Mouse (Mus musculus) forebrain, embryonic 10.5 days (tissue): ENCODE measurements around the gene Pias1. TPM values are rescaled to one million over a fixed set of nuclear protein-coding genes. Genes with fewer than 3 reads are reported as not detected.

Source experiments
- DNase-seq: peaks from one replicate; pipeline ENCODE4 v3.0.0-alpha.2; 2017; ENCODE audit warnings: low spot score; ENCODE audit errors: extremely low spot score
- H3K27ac ChIP-seq: fragments of 300-500 bp; sonication (generic); 2 replicates; pipeline ENCODE4 v1.5.1; 2016; ENCODE audit warnings: mild to moderate bottlenecking
- H3K27me3 ChIP-seq: fragments of 300-500 bp; sonication (generic); 2 replicates; pipeline ENCODE4 v1.6.1; 2016; ENCODE audit warnings: mild to moderate bottlenecking; ENCODE audit not compliant: poor library complexity, severe bottlenecking
- H3K36me3 ChIP-seq: fragments of 300-500 bp; sonication (generic); replicated peaks from 2 replicates; pipeline ENCODE4 v1.6.1; 2016; ENCODE audit warnings: mild to moderate bottlenecking, moderate library complexity
- H3K4me1 ChIP-seq: fragments of 300-500 bp; sonication (generic); 2 replicates; pipeline ENCODE4 v1.6.1; 2016
- H3K4me3 ChIP-seq: fragments of 300-500 bp; sonication (generic); 2 replicates; pipeline ENCODE4 v1.5.1; 2016; ENCODE audit warnings: mild to moderate bottlenecking, moderate library complexity
- H3K9me3 ChIP-seq: fragments of 300-500 bp; sonication (generic); 2 replicates; pipeline ENCODE4 v1.6.1; 2016; ENCODE audit warnings: mild to moderate bottlenecking, moderate library complexity
- WGBS: fragments of 180-500 bp; shearing (Covaris S2); methylation state at CpG from one replicate; pipeline ENCODE4 v1.1.7; 2016; 5-methylcytosine and 5-hydroxymethylcytosine counted together
- polyA plus RNA-seq: library from polyadenylated mRNA; unstranded; fragments of >200 nt; fragmentation: Nextera tagmentation; extraction: Ambion mirVana; gene quantifications from 2 replicates; pipeline ENCODE4 v1.2.1, GENCODE M21; 2016

The Pias1 gene
- polyA plus RNA-seq, 1 experiment from 2014 or later: 48.9 TPM

DNA sequence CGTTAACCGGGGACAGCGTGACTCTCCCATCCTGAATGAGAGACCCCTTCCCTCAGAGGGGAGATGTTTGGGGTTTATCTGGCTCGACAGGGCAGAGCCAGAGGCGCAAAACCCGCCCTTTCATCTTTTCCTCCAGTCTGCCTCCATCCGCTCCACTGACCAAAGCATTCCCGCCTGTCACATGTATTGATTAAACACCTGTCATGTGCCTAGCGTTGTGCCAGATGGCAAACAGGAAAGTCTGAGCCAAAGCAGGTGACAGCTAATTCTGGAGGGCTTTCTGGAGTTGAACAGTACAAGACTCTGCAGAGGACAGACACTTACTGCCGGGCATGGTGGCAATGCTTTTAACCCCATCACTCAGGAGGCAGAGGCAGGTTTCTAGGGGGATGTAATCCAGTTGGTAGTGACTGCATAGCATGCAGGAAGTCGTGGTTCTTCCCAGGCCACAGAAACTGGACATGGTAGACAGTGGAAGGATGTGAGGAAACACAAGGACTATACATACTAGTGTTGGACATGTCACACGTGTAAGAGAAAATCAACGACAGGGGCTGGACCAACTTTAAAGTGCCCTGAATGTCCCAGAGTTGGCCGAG, 148.5 kb downstream of the Pias1 start:
- Histone ChIP-seq H3K27ac (peak overlapping the region; percentile 94), H3K27me3 (no peaks in the 10 kb centered on the region), H3K36me3 (peaks cover 9% of the 10 kb centered on the region), H3K4me3 (peak overlapping the region; percentile 71), H3K4me1 (peaks cover 44% of the 10 kb centered on the region), H3K9me3 (no peaks in the 10 kb centered on the region)
- peak; percentile 42 for DNase-seq
- WGBS: 20% methylated on average over 14 of the region's 14 CpGs

DNA sequence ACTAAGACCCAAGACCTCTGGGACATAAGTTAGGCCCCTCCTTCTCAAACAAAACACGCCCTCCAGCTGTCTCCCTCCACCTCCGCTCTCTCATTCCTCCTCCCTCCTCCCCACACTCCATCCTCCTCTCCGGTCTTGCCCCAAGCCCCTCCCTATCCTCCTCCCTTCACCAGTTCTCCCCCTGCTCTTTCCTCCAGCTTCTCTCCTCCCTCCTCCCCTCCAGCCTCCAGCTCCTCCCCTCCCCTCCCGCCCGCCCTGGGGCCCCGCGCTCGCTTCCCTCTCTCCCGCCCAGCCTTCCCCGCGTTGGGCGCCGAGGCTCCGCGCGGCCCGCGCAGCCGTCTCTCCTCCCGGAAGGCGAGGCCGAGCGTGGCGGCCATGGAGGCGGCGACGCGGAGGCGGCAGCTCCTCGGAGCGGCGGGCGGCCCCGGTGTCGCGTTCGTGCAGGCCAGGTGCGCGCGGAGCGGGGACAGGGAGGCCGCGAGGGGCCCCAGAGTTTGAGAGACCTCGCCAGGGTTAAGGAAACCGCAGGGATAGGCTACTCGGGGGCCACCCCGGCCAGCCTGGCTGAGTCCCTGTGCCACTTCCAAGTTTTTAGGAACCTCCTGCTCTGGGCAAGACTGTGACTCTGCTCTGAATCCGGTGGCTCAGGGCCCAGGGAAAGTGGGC, 149.1 kb downstream of the Pias1 start, which contains the start of gene Cln6:
Gene Cln6, plus strand, starts transcription at position 280 of the 666 bp plus-strand sequence.
- no peaks in the 10 kb centered on the region for H3K27me3 ChIP-seq
- H3K4me3 ChIP-seq: peak within 1 kb of the TSS; percentile 71
- H3K27ac ChIP-seq: peak within 1 kb of the TSS; percentile 94
- no peaks in the 10 kb centered on the region for H3K9me3 ChIP-seq
- DNase-seq: peak; percentile 83
- H3K4me1 ChIP-seq: peaks cover 44% of the 10 kb centered on the region
- WGBS: under 1% methylated on average over 48 of the region's 48 CpGs
- H3K36me3 ChIP-seq: peaks cover 9% of the 10 kb centered on the region

DNA sequence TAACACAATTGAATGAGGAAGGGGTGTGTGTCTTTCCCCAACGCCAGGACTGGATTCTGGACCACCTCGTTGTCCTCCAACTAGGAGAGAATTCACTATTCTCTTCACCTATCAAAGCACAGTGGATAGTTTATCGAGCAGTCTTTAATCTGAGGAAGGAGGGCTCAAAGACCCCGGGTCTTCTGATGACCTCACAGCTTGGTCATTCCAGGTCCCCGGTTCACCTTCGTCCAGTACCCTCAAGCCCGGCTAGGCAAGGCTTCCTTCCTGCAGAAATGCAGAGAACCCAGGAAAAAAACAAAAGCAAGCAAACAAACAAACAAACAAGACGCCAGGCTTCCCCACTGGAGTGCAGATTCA, 149.6 kb downstream of the Pias1 start:
- H3K27ac ChIP-seq: peak overlapping the region; percentile 94
- 20% methylated on average over 8 of the region's 8 CpGs for WGBS

DNA sequence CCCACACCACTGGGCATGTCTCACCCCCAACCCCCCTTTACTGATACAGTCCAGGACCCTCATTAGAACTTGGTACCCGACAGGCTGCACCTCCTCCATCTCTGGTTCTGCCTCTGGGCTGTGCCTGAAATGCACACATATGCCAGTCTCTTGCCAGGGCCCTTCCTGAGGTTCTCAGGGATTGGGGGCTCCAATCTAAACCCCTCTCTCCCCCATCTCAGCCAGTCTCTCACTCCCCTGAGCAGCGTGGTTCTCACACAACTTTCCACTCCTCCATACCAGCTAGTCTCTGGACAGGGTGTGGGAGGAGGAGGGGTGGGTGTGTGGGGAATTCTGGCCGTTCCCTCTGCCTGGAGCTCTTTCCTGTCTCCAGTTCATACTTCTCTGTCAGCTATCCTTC, 150.1 kb downstream of the Pias1 start:
- H3K27ac ChIP-seq: peak overlapping the region; percentile 94
- H3K9me3 ChIP-seq: no peaks in the 10 kb centered on the region
- 61% methylated on average over 3 of the region's 3 CpGs for WGBS
- peaks cover 9% of the 10 kb centered on the region for H3K36me3 ChIP-seq
- DNase-seq: no peak
- no peak overlapping the region for H3K4me3 ChIP-seq
- H3K27me3 ChIP-seq: no peaks in the 10 kb centered on the region
- H3K4me1 ChIP-seq: peaks cover 44% of the 10 kb centered on the region

More for the DNA sequence above, 149.6 kb downstream of the Pias1 start:
- Histone ChIP-seq H3K4me1 (peaks cover 44% of the 10 kb centered on the region), H3K36me3 (peaks cover 9% of the 10 kb centered on the region), H3K4me3 (peak overlapping the region; percentile 71), H3K9me3 (no peaks in the 10 kb centered on the region), H3K27me3 (no peaks in the 10 kb centered on the region)
- DNase-seq: no peak

DNA sequence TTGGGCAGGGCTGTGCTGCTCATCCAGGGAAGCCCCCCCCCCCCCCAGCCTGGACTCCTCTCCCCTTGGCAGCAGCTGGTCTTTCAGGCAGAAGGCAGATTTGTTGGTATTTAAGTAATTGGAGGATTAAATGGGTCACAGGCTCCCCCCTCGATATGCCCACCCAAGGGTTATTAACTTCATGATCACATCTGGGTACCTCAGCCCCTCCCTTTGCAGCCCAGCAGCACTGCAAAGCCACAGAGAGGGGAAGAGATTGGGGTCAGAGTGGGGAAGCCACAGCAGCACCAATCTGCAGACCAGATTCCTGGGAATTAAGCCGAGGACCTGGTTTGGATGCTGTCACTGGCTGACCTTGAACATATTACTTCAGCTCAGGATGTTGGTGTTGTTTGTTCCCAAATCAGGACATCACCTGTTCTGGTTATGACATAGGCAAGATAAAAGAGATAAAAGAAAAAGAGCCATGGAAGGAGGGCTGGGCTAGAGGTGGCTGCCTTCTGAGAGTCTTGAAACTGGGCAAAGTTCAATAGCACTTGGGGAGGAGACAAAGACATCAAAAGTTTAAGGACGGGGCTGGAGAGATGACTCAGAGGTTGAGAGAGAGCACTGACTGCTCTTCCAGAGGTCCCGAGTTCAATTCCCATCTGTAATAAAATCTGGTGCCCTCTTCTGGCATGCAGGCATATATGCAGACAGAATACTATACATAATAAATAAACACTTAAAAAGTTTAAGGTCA, 151.8 kb downstream of the Pias1 start:
- no peak for DNase-seq
- H3K27ac ChIP-seq: 0 out of 2 replicates have a peak overlapping the region, but pooled peaks have one; percentile 35
- H3K4me3 ChIP-seq: no peak overlapping the region
- no peaks in the 10 kb centered on the region for H3K9me3 ChIP-seq
- 55% methylated on average over 4 of the region's 4 CpGs for WGBS
- no peaks in the 10 kb centered on the region for H3K27me3 ChIP-seq
- peaks cover 4% of the 10 kb centered on the region; the same call in 1 of the 2 replicates for H3K36me3 ChIP-seq
- H3K4me1 ChIP-seq: peaks cover 40% of the 10 kb centered on the region

DNA sequence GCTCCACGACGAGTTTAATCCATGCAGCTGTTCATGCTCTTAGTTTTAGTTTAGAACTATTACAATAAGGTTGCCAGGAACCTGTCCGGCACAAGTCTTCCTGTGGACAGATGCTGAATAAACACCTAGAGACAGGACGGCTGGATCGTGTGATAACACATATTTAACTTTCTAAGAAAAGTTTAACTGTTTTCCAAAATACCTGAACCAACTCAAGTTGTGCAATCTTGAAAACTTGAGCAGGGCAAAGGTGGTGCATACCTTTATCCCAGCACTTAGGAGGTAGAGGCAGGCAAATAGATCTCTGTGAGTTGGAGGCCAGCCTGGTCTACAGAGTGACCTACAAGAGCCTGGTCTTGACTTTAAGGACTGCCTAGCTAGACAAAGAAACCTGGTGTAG, 152.8 kb downstream of the Pias1 start:
- Histone ChIP-seq H3K4me3 (no peak overlapping the region), H3K9me3 (no peaks in the 10 kb centered on the region), H3K36me3 (no peaks in the 10 kb centered on the region), H3K27ac (no peak overlapping the region), H3K27me3 (no peaks in the 10 kb centered on the region), H3K4me1 (peaks cover 33% of the 10 kb centered on the region)
- WGBS: 86% methylated on average over 5 of the region's 5 CpGs
- no peak for DNase-seq

DNA sequence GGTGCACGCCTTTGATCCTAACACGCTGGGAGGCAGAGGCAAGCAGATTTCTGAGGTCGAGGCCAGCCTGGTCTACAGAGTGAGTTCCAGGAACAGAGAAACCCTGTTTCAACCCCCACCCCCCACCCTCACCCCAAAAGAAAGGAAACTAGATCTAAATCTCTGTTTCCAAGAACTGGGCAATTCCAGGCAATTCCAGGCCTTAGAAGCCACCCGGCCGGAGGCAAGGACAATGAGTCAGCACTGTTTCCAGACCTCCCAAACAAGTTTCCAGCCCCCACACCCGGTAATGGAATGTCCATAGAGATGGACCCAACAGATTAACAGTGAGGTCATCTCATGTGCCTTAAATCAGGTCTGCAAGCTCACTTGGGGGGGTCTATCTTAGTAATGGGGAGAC, 157.8 kb downstream of the Pias1 start:
- Histone ChIP-seq H3K27ac (no peak overlapping the region), H3K9me3 (no peaks in the 10 kb centered on the region), H3K27me3 (no peaks in the 10 kb centered on the region), H3K4me1 (peaks cover 47% of the 10 kb centered on the region), H3K4me3 (no peak overlapping the region), H3K36me3 (no peaks in the 10 kb centered on the region)
- DNase-seq: no peak
- WGBS: 80% methylated on average over 6 of the region's 6 CpGs

DNA sequence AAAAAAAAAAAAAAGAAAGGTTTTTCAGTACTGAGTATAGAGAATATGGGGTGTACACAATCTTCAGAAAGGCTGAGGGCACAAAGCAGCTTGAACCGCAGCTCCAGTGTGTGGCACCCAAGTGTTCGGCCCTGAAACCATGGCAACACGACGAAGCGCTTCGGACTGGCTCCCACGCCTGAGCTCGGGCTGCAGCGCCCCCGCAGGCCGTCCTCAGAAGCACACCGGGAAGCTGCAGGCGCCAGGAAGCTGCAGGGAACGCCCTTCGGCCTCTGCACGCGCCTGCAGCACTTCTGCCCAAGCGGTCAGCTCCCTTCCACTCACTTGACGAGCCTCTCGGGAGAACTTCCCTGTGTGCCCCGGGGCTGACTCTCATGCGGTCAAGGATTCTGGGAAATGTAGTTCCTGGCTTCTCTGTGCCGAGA, 159.1 kb downstream of the Pias1 start:
- no peaks in the 10 kb centered on the region for H3K27me3 ChIP-seq
- 0% methylated on average over 23 of the region's 23 CpGs for WGBS
- peak; percentile 96 for DNase-seq
- peaks cover 48% of the 10 kb centered on the region for H3K4me1 ChIP-seq
- H3K36me3 ChIP-seq: no peaks in the 10 kb centered on the region
- peak overlapping the region; percentile 88 for H3K27ac ChIP-seq
- no peaks in the 10 kb centered on the region for H3K9me3 ChIP-seq
- peak overlapping the region; percentile 41 for H3K4me3 ChIP-seq

Other genes with a start within 250 kb of the Pias1 start
- gene Fem1b, start 176.0 kb downstream of the Pias1 start, polyA plus RNA-seq: 33.8 and 35.2 TPM in 2 replicates
- gene Cln6, start 149.1 kb downstream of the Pias1 start, polyA plus RNA-seq: 14.9 and 16.5 TPM in 2 replicates
- 0.21 and 0.48 TPM in 2 replicates for gene Calml4, start 129.8 kb downstream of the Pias1 start, polyA plus RNA-seq
- gene Skor1, start 161.0 kb upstream of the Pias1 start, polyA plus RNA-seq: 0.05 TPM in 1 of 2 replicates, not detected in the other